Mouse (Mus musculus) ovary, postnatal 36 days (tissue): ENCODE results near the gene Spg7.
"Not testable (repeated sequence)": the region's sequence is repeated elsewhere in the genome, so short reads cannot be mapped to it uniquely, and the experiment has no call there.

Experiments used
- DNase-seq: peaks from one replicate; pipeline ENCODE4 v3.0.0; 2022; ENCODE audit warnings: low spot score, mixed read lengths

The Spg7 gene

GRCm38 (mm10) chr8:123097786-123098584 lies 35.2 kb downstream of the Spg7 start:
- DNase-seq: no peak

GRCm38 (mm10) chr8:123100288-123100687 lies 37.5 kb downstream of the Spg7 start:
- no peak for DNase-seq

- no peak for DNase-seq
Measured at GRCm38 (mm10) chr8:123101244-123101643, 38.5 kb downstream of the Spg7 start.

GRCm38 (mm10) chr8:123101735-123102685 lies 39.3 kb downstream of the Spg7 start, which contains the start of gene Rpl13:
TSS of gene Rpl13 (plus strand) at chr8:123102350.
- peak; percentile 96 for DNase-seq

GRCm38 (mm10) chr8:123102855-123103254 lies 40.1 kb downstream of the Spg7 start:
- not testable (repeated sequence) for DNase-seq

- no peak for DNase-seq
Measured at GRCm38 (mm10) chr8:123103285-123103684, 40.5 kb downstream of the Spg7 start.

GRCm38 (mm10) chr8:123104046-123104767 lies 41.5 kb downstream of the Spg7 start:
- no peak for DNase-seq

- no peak for DNase-seq
Measured at GRCm38 (mm10) chr8:123105553-123106326, 43.0 kb downstream of the Spg7 start.

GRCm38 (mm10) chr8:123106531-123106930 lies 43.8 kb downstream of the Spg7 start:
- no peak for DNase-seq

GRCm38 (mm10) chr8:123108010-123108409 lies 45.3 kb downstream of the Spg7 start:
- no peak for DNase-seq

GRCm38 (mm10) chr8:123108953-123109352 lies 46.2 kb downstream of the Spg7 start:
- DNase-seq: no peak

GRCm38 (mm10) chr8:123110649-123111048 lies 47.9 kb downstream of the Spg7 start:
- peak; percentile 36 for DNase-seq

- no peak for DNase-seq
Measured at GRCm38 (mm10) chr8:123112892-123113291, 50.1 kb downstream of the Spg7 start.

GRCm38 (mm10) chr8:123113908-123114469 lies 51.2 kb downstream of the Spg7 start:
- no peak for DNase-seq

- DNase-seq: no peak
Measured at GRCm38 (mm10) chr8:123114644-123115043, 51.9 kb downstream of the Spg7 start.

- no peak for DNase-seq
Measured at GRCm38 (mm10) chr8:123117127-123117731, 54.5 kb downstream of the Spg7 start, which contains the start of gene Cpne7. TSS of gene Cpne7 (plus strand) at chr8:123117374.

- DNase-seq: no peak
Measured at GRCm38 (mm10) chr8:123117744-123118143, 55.0 kb downstream of the Spg7 start.

GRCm38 (mm10) chr8:123122059-123122458 lies 59.3 kb downstream of the Spg7 start:
- DNase-seq: no peak

GRCm38 (mm10) chr8:123122670-123123069 lies 59.9 kb downstream of the Spg7 start:
- DNase-seq: no peak

- DNase-seq: peak; percentile 65
Measured at GRCm38 (mm10) chr8:123126193-123126816, 63.6 kb downstream of the Spg7 start.
